ENCODE assay signal across 18 mouse cellular contexts in genomic region chr15:96312902-96313301, GRCm38 (mm10). TPM values are rescaled to one million over a fixed set of nuclear protein-coding genes. Genes with fewer than 3 reads are reported as not detected.
A peak's percentile ranks its signal among the peaks of the same experiment; 100 is the strongest.
DNase-seq lines count a peak whose midpoint lies in the region; ATAC-seq and TF ChIP-seq lines count a peak whose summit lies in the region.
"Had no signal": no experiment of that assay in that cellular context is flagged by ENCODE, and none has a peak within 500 bp of the region (broad histone marks: within the 10 kb centered on the region; RNA-seq: fewer than 3 reads in every experiment).

No protein-coding gene starts in this region.

- H3K36me3 ChIP-seq in liver, embryonic 13.5 days = peaks cover 23% of the 10 kb centered on the region
- H3K36me3 ChIP-seq in liver, postnatal 0 days (replicated peaks; ENCODE audit: insufficient read depth, low read length) = peaks cover 11% of the 10 kb centered on the region; the same call in 1 of the 2 replicates
- H3K36me3 ChIP-seq: hindbrain, embryonic 15.5 days had no signal

- no peak overlapping the region for H3K9ac ChIP-seq in liver, embryonic 13.5 days
- no peak overlapping the region for H3K9ac ChIP-seq in liver, postnatal 0 days (replicated peaks)
- H3K9ac ChIP-seq: embryonic facial prominence, embryonic 15.5 days; forebrain, embryonic 12.5 days; heart, embryonic 13.5 days; hindbrain, embryonic 15.5 days had no signal

- H3K27ac ChIP-seq in liver, embryonic 13.5 days = no peak overlapping the region
- no peak overlapping the region for H3K27ac ChIP-seq in liver, postnatal 0 days (ENCODE audit: low read depth)
- H3K27ac ChIP-seq: embryonic facial prominence, embryonic 15.5 days; forebrain, embryonic 12.5 days; heart, embryonic 13.5 days; hindbrain, embryonic 15.5 days had no signal

- peaks cover 28% of the 10 kb centered on the region for H3K4me1 ChIP-seq in liver, embryonic 13.5 days (replicated peaks)
- H3K4me1 ChIP-seq in liver, postnatal 0 days (ENCODE audit: insufficient read depth) = peaks cover 7% of the 10 kb centered on the region; the same call in 1 of the 2 replicates
- H3K4me1 ChIP-seq: hindbrain, embryonic 15.5 days had no signal

- no peak for TF ChIP-seq CTCF in liver, postnatal 0 days (IDR thresholded peaks at IDR 0.05; ENCODE audit: low read depth)

- H3K9me3 ChIP-seq in liver, embryonic 13.5 days (replicated peaks) = no peaks in the 10 kb centered on the region
- H3K9me3 ChIP-seq in liver, postnatal 0 days (ENCODE audit: low read length) = no peaks in the 10 kb centered on the region
- H3K9me3 ChIP-seq: embryonic facial prominence, embryonic 15.5 days; forebrain, embryonic 12.5 days; heart, embryonic 13.5 days; hindbrain, embryonic 15.5 days had no signal

- peak; percentile 92 for TF ChIP-seq EP300 in liver, postnatal 0 days (IDR thresholded peaks at IDR 0.05; ENCODE audit: low read depth)

- peak; percentile 90 for ATAC-seq in erythroblast, adult 5-6 weeks (replicated peaks; ENCODE audit: low FRiP score, poor library complexity, severe bottlenecking)
- ATAC-seq in liver, embryonic 13.5 days (ENCODE audit: low read depth) = peak; percentile 80
- ATAC-seq in liver, postnatal 0 days = peak; percentile 86
- ATAC-seq: forebrain, embryonic 16.5 days had no signal

- DNase-seq in liver, embryonic 13.5 days = no peak
- DNase-seq in liver, postnatal 0 days = no peak
- DNase-seq in layer of hippocampus, postnatal 10 days (ENCODE audit: low spot score in 2 of 2) = no peak
- no peak for DNase-seq in layer of hippocampus, postnatal 25 days (ENCODE audit: extremely low spot score in 1 of 2, low spot score in 1 of 2)
- no peak for DNase-seq in layer of hippocampus, adult 9-10 months (ENCODE audit: low spot score)
- DNase-seq: adrenal gland, adult 8-10 months; adrenal gland, postnatal 36 days; cerebellum, adult 2 months; cerebellum, postnatal 10 days; embryo, embryonic 11 days; gastrocnemius, postnatal 14 days; heart, postnatal 36 days had no signal

- no peak overlapping the region for H3K4me2 ChIP-seq in liver, embryonic 13.5 days
- H3K4me2 ChIP-seq in liver, postnatal 0 days (ENCODE audit: low read depth, low read length) = no peak overlapping the region
- H3K4me2 ChIP-seq: embryonic facial prominence, embryonic 15.5 days; forebrain, embryonic 12.5 days; heart, embryonic 13.5 days; hindbrain, embryonic 15.5 days had no signal

- no peak overlapping the region for H3K4me3 ChIP-seq in liver, embryonic 13.5 days (replicated peaks)
- no peak overlapping the region for H3K4me3 ChIP-seq in liver, postnatal 0 days (ENCODE audit: low read depth, low read length)
- H3K4me3 ChIP-seq: embryonic facial prominence, embryonic 15.5 days; forebrain, embryonic 12.5 days; heart, embryonic 13.5 days; hindbrain, embryonic 15.5 days had no signal

- 23% methylated on average over 1 of the region's 1 CpGs for WGBS in liver, embryonic 13.5 days (ENCODE audit: insufficient replicate concordance)
- WGBS in liver, postnatal 0 days (ENCODE audit: insufficient replicate concordance) = 55% methylated on average over 1 of the region's 1 CpGs

- H3K27me3 ChIP-seq in liver, embryonic 13.5 days = no peaks in the 10 kb centered on the region
- H3K27me3 ChIP-seq in liver, postnatal 0 days (ENCODE audit: insufficient read depth, low read length) = no peaks in the 10 kb centered on the region
- H3K27me3 ChIP-seq: embryonic facial prominence, embryonic 15.5 days; forebrain, embryonic 12.5 days; heart, embryonic 13.5 days; hindbrain, embryonic 15.5 days had no signal

RNA-seq across cellular contexts. Expression of gene Arid2, which starts 25.6 kb away (rescaled TPM):
- total RNA-seq in erythroblast, adult 5-6 weeks (2015; ENCODE audit: low replicate concordance) = 35.9 and 39.0 TPM in 2 replicates
- total RNA-seq in erythroblast, adult 5-6 weeks (2017; ENCODE audit: low replicate concordance) = 32.6 and 35.7 TPM in 2 replicates
- polyA plus RNA-seq in liver, embryonic 13.5 days (2015; fragmentation: Nextera tagmentation; extraction: Ambion mirVana) = 7.9 and 9.6 TPM in 2 replicates
- 5.5 and 5.9 TPM in 2 replicates for polyA plus RNA-seq in liver, postnatal 0 days (2015; fragmentation: Nextera tagmentation; extraction: Ambion mirVana)
- 10 to 100 TPM; 43.7 to 46.0 TPM for total RNA-seq in layer of hippocampus, postnatal 10 days (2021)
- 10 to 100 TPM; 32.0 to 37.1 TPM for total RNA-seq in layer of hippocampus, postnatal 25 days (2021)
